11 mouse cellular contexts compared by ENCODE assay signal in genomic region chr13:51136315-51136714, GRCm38 (mm10).
"Had no signal": no experiment of that assay in that cellular context is flagged by ENCODE, and none has a peak within 500 bp of the region (broad histone marks: within the 10 kb centered on the region; RNA-seq: fewer than 3 reads in every experiment).

No protein-coding gene starts in this region.

- H3K9ac ChIP-seq: limb, embryonic 15.5 days; liver, embryonic 14.5 days; neural tube, embryonic 13.5 days had no signal

- H3K27ac ChIP-seq: left cerebral cortex, adult 2 months; limb, embryonic 15.5 days; liver, embryonic 14.5 days; midbrain, embryonic 10.5 days; neural tube, embryonic 13.5 days had no signal

- DNase-seq: lung, adult 18-20 months; right cerebral cortex, adult 18-20 months; right cerebral cortex, postnatal 25 days; thymus, adult 18-20 months; thymus, postnatal 14 days had no signal

- H3K9me3 ChIP-seq: limb, embryonic 15.5 days; midbrain, embryonic 10.5 days; neural tube, embryonic 13.5 days had no signal

- H3K27me3 ChIP-seq: limb, embryonic 15.5 days; neural tube, embryonic 13.5 days had no signal

- ATAC-seq: midbrain, embryonic 16.5 days had no signal

- H3K4me2 ChIP-seq: limb, embryonic 15.5 days; neural tube, embryonic 13.5 days had no signal

- H3K4me3 ChIP-seq: left cerebral cortex, adult 2 months; limb, embryonic 15.5 days; midbrain, embryonic 10.5 days; neural tube, embryonic 13.5 days had no signal
